Mouse (Mus musculus) mesoderm, embryonic 11.5 days (tissue): Measurements from ENCODE around the gene Olfr697.
"Not testable (repeated sequence)": the region's sequence is repeated elsewhere in the genome, so short reads cannot be mapped to it uniquely, and the experiment has no call there.

Source experiments
- DNase-seq: peaks from one replicate; pipeline ENCODE4 v3.0.0-alpha.2; 2012; ENCODE audit warnings: low read depth, low spot score

The Olfr697 gene

DNA sequence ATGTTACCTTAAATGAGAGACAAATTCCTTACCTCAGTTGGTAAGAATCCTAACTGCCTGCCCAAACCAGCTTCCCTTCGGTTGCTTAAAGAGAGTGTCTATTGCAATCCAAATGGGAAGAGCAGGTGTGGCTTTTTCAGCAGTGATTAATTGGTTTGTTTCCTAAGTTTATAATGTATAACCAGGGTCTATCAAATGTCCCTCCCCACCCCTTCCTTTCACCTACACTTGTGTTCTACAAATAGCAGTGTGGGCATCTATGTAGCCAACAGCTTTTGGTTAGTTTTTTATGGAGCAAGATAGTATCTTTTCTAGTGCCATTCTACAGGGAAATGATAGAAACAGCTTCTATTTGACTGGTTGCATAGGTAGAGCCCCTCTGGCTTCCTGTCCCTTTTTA, at the start of gene Olfr697:
Olfr697 (minus strand) TSS at position 101 of the 400 bp plus-strand sequence.
- DNase-seq, result no peak

DNA sequence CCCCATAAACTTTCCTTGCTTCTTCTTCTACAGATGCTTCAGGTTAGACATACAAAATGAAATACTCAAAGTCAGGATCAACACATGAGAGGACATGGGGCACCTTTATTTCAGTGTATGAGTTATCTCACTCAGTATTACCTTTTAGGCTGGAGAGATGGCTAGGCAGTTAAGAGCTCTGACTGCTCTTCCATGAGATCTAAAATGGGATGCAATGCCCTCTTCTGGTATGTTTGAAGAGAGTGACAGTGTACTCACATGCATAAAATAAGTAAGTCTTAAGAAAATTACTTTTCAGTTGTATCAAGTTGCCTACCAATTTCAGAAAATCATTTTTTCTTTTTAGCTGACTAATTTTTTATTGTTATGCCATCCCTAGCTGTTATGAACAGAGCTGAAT, 46.1 kb upstream of the Olfr697 start:
- DNase-seq, result no peak

DNA sequence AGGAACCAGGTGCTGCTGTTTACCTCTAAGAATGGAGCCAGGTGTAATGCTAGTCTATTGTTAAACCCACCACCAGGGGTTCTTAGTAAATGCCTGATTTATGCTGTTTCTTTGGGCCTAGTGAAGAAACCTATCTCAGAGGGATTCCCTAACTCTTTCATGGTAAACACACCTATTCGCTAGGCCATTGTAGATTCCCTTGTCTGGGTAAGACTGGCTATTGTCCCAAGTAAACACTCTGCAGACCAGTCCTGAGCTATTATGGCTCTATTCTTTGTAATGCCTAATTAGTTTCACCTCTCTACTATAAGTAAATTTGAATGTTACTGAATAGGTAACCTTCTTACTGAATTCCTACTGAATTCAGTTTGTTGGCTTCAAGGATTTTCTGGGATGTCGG, 18.8 kb upstream of the Olfr697 start:
- DNase-seq, result not testable (repeated sequence)

DNA sequence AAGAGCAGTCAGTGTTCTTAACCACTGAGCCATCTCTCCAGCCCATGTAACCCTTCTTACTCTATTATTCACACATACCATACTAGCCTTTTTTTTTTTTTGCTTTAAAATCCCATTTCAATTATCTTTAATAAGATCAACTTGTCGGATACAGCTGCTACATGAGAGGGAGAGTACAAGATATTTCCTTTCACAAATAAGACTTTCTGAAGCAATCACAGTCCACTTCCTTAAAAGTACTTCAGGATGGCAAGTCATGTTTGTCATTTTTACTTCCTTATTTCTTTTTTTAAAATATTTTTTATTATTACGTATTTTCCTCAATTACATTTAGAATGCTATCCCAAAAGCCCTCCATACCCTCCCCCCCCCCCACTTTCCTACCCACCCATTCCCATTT, 16.6 kb upstream of the Olfr697 start:
- DNase-seq, result no peak

DNA sequence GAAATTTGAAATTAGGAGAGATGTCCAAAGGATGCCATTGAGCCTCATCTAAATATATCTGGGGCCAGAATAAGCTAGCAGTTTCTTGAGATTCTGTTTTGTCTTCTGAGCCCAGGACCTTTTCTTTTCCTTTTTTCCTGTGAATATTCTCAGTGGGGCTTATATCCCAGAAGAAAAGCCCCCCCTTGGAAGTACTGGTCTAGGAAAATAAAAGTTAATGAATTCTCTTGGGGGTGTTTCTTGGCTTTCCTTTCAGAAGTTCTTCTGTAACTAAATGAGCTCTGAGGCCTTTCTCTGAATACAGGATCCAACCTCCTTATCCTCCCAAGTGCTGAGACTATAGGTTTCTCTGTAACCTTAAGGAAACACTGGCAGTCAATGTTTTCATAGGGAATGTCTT, 13.1 kb upstream of the Olfr697 start, which contains the start of gene Olfr698:
Olfr698 (minus strand) TSS at position 101 of the 400 bp plus-strand sequence.
- DNase-seq, result no peak

DNA sequence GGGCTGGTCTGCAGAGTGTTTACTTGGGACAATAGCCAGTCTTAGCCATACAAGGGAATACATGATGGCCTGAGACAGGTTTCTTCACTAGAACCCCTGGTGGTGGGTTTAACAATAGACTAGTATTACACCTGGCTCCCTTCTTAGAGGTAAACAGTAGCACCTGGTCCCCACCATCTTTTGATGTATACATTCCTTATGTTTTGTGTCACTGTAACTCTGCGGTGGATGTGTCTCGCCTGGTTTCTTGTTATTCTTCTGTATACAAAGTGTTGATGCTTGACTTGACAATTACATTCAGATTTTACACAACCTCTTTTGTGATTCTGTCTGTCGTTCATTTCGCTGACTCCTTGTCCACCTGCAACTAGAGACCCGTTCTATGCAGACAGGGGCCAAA, 3.6 kb upstream of the Olfr697 start:
- no peak for DNase-seq

DNA sequence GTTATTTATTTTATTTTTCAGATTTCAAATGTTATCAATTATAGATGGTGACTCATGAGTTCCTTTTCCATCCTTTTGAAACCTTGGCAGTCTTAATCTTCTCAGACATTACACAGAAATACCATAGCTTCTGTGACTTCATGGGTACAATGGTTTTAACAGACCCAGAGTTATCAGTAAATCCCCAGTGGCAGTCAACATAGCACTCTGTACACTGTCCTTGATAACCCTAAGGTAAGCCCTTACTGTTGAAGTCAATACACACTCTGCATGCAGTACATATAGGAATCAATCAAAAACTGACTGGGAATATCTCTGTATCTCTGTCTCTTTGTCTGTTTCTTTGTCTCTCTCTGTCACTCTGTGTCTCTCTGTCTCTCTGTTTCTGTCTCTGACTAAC, 5.2 kb downstream of the Olfr697 start:
- no peak for DNase-seq

DNA sequence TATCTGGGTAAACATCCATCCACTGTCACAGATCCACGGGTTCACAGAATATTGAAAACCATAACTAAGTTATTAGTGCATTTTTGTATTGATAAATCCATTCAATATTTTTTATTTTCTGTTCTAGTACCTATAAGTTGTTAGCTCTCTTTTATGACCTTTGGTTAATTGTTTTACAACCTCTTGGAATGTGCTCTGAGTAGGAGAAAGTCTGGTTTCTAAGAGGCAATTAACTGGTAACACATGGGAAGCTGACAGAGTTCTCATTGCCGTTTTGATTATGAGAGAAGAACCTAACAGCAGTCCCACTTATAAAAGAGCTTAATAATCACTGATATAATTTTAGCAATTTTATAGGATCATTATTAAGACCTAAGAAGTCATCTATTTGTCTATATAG, 8.5 kb downstream of the Olfr697 start:
- no peak for DNase-seq

DNA sequence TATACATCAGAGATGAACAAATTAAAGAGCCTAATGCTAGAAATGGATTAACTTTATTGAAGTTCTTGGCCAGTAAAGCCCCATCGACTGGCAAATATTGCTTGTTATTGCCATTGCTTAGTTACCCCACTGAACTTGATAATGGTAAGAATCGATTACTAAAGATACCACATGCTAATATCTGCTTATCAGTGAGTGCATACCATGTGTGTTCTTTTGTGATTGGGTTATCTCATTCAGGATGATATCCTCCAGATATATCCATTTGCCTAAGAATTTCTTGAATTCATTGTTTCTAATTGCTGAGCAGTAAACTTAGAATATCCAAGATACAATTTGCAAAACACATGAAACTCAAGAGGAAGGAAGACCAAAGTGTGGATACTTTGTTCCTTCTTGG, 16.6 kb downstream of the Olfr697 start:
- DNase-seq, result not testable (repeated sequence)

DNA sequence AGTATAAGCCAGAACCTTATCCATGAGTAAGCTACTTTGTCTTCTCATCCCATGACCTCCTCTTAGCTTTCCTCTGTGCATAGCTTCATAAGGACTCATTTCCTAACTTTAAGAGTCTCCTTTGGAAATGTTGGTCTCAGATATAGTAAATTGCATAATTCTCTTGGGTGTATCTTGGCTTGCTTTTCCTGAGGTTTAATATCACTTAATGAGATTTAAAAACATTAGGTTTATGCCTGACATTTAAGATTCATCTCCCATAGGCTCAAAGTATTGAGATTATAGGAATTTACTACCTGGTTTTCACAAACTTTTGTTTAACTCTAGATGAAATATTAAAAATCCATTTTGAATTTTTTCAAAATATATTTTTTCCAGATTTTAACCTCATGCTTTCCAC, 25.9 kb downstream of the Olfr697 start, which contains the start of gene Olfr695:
Olfr695 (minus strand) TSS at position 101 of the 400 bp plus-strand sequence.
- DNase-seq, result no peak

DNA sequence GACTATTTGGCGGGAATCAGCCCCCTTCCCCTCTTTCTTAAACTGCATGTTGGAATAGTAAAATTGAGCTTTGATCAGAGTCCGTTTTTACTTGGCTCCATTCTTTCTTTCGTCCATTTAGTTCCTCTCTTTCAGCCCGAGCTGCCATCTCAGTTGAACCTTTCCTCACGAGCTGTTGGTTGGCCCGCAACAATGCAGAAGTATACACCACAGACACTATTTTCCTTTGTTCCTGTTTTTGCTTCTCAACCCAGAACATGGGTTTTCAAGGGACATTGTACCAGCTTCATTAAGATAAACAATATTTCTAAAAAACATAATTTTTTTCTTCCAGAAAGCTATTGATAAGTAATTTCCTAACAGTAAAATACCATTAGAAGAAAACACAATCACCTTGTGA, 30.8 kb downstream of the Olfr697 start:
- DNase-seq, result no peak

DNA sequence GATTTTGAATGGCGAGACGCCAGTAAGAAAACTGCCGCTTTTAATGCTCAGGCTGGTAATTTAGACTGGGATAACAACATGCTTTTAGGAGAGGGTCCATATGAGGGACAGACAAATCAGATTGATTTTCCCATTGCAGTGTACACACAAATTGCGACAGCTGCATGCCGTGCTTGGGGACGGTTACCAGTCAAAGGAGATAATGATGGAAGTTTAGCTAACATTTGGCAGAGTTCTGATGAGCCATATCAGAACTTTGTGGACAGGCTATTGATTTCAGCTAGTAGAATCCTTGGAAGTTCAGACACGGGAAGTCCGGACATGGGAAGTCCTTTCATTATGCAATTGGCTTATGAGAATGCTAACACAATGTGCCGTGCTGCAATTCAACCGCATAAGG, 34.5 kb downstream of the Olfr697 start:
- DNase-seq, result not testable (repeated sequence)

DNA sequence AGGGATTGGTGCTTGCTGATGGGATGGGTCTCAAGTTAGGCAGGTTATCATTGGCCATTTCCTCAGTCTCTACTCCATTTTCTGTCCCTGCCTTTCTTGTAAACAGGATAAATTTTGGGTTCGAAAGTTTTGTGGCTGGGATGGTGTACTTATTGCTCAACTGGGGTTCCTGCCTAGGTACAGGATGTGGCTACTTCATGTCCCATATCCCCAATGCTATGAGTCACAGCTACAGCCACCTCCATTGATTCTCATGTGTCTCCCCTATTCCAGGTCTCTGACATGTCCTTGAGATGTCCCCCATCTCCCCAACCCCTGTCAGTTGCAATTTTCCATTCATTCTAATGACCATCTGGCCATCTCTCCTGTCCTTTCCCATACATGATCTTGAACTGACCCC, 45.4 kb downstream of the Olfr697 start:
- no peak for DNase-seq

DNA sequence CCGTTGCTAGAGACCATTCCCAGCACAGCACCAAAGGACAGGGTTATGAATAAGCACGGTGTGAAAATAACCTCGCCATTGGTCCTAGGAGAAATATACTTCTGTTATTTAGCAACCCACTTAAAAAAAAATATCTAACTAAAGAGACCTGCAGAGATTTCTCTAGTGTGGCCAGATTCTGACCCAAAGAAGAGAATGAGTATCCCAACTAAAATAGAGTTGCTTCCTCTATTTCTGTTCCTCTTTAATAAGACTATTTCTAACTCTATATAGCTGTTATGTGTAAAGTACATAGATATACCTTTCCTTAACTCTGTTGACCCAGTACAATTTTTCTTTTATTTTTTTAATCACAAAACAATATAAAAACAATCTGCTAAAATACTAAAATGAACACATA, 49.3 kb downstream of the Olfr697 start:
- no peak for DNase-seq

DNA sequence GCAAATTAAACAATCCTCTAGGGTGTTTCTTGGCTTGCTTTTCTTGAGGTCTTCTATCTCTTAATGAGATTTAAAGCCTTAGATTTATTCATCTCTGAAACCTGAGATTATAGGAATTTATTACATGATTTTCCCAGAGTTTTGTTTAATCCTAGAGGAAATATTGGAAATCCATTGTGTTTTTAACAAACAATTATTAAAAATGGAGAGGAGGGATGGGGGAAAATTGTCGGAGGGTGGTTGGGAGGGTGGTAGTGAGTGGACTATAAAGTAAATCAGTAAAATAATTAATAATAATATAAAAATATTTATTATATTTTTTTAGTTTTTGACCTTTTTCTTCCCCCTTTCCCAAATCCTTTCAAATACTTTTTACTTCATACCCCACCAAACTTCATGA, 50.5 kb downstream of the Olfr697 start, which contains the start of gene Olfr694:
Olfr694 (minus strand) TSS at position 101 of the 400 bp plus-strand sequence.
- DNase-seq, result no peak
